Mouse (Mus musculus): ENCODE results near the gene Arhgef25. TPM values are rescaled to one million over a fixed set of nuclear protein-coding genes. Genes with fewer than 3 reads are reported as not detected.

Arhgef25 gene
- polyA plus RNA-seq, 1 experiment from 2014 or later: 52.2 TPM

- Histone ChIP-seq H3K36me3 (0 out of 2 replicates have a peak, but pooled peaks cover 4% of the 10 kb centered on the region), H3K27me3 (peaks cover 66% of the 10 kb centered on the region), H3K4me3 (no peak overlapping the region), H3K4me1 (peaks cover 41% of the 10 kb centered on the region), H3K9ac (no peak overlapping the region), H3K9me3 (replicated peaks) (no peaks in the 10 kb centered on the region), H3K27ac (no peak overlapping the region), H3K4me2 (replicated peaks) (no peak overlapping the region)
- ATAC-seq (ENCODE audit: low FRiP score): no peak
- 72% methylated on average over 6 of the region's 6 CpGs for WGBS
These were observed 8.3 kb downstream of the Arhgef25 start for GRCm38 (mm10) chr10:127181566-127181965.

GRCm38 (mm10) chr10:127180695-127181047 is 9.2 kb downstream of the Arhgef25 start:
- H3K9me3 ChIP-seq (replicated peaks): no peaks in the 10 kb centered on the region
- H3K27ac ChIP-seq: no peak overlapping the region
- ATAC-seq (ENCODE audit: low FRiP score): no peak
- H3K9ac ChIP-seq: no peak overlapping the region
- 0 out of 2 replicates have a peak overlapping the region, but pooled peaks have one; percentile 21 for H3K4me3 ChIP-seq
- no peak overlapping the region for H3K4me2 ChIP-seq (replicated peaks)
- 0 out of 2 replicates have a peak, but pooled peaks cover 2% of the 10 kb centered on the region for H3K36me3 ChIP-seq
- H3K4me1 ChIP-seq: peaks cover 41% of the 10 kb centered on the region
- peaks cover 74% of the 10 kb centered on the region for H3K27me3 ChIP-seq
- WGBS: 11% methylated on average over 3 of the region's 3 CpGs

- no peak for ATAC-seq (ENCODE audit: low FRiP score)
- Histone ChIP-seq H3K4me2 (replicated peaks) (peak within 1 kb of the TSS; percentile 44), H3K27ac (no peak within 1 kb of the TSS), H3K9me3 (replicated peaks) (no peaks in the 10 kb centered on the region), H3K36me3 (no peaks in the 10 kb centered on the region), H3K4me1 (peaks cover 37% of the 10 kb centered on the region), H3K27me3 (peaks cover 79% of the 10 kb centered on the region), H3K4me3 (peak within 1 kb of the TSS; percentile 21), H3K9ac (peak within 1 kb of the TSS; percentile 45)
- WGBS: 1% methylated on average over 34 of the region's 34 CpGs
These were observed 9.8 kb downstream of the Arhgef25 start, which contains the start of gene Slc26a10 for GRCm38 (mm10) chr10:127179871-127180694. Slc26a10 (minus strand) TSS chr10:127180645.

DNA sequence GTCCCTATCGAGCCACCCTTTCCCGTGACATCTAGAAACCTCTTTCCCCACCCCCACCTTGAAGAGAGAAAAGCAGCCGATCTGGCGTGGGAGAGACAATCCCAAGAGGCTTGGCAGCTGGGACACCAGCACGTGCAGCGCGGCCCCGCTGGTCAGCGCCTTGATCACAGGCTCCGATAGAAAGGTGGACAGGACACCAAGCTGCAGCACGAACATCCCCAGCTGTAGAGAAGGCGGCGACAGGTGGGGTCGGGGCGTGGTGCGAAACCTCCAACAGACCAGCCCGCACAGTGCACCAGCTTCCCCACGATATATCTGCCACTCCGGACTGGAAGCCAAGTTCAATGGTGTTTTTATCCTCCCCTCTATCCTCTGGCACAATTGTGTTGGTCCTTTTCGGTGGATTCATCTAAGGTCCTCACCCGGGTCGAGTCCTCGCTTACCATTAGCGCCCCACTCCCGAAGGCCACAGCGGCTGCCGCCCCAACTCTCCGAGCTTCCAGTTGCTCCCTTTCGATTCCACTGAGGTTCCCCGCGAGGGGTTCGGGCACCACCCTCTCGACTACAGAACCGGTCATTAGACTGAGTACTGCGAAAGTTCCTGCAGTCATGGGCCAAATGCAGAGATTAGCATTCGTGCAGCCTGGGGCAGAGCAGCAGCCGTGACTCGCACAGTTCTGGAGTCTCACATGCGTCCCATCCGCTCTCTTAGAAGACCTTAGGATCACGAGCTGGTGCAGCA is 11.4 kb downstream of the Arhgef25 start:
- Histone ChIP-seq H3K9me3 (replicated peaks) (no peaks in the 10 kb centered on the region), H3K36me3 (0 out of 2 replicates have a peak, but pooled peaks cover 6% of the 10 kb centered on the region), H3K27ac (no peak overlapping the region), H3K27me3 (peaks cover 84% of the 10 kb centered on the region), H3K4me3 (peak overlapping the region; percentile 20), H3K9ac (no peak overlapping the region), H3K4me2 (replicated peaks) (peak overlapping the region; percentile 46), H3K4me1 (peaks cover 24% of the 10 kb centered on the region)
- 4% methylated on average over 41 of the region's 41 CpGs for WGBS
- ATAC-seq (ENCODE audit: low FRiP score): no peak

- Histone ChIP-seq H3K27ac (no peak overlapping the region), H3K9ac (no peak overlapping the region), H3K4me3 (peak overlapping the region; percentile 20), H3K36me3 (0 out of 2 replicates have a peak, but pooled peaks cover 6% of the 10 kb centered on the region), H3K4me1 (peaks cover 23% of the 10 kb centered on the region), H3K27me3 (peaks cover 88% of the 10 kb centered on the region), H3K9me3 (replicated peaks) (no peaks in the 10 kb centered on the region), H3K4me2 (replicated peaks) (peak overlapping the region; percentile 46)
- 1% methylated on average over 23 of the region's 23 CpGs for WGBS
- peak; percentile 48 for ATAC-seq (ENCODE audit: low FRiP score)
These were observed 12.2 kb downstream of the Arhgef25 start for GRCm38 (mm10) chr10:127177719-127178118.

- no peaks in the 10 kb centered on the region for H3K9me3 ChIP-seq (replicated peaks)
- H3K27me3 ChIP-seq: peaks cover 89% of the 10 kb centered on the region
- ATAC-seq (ENCODE audit: low FRiP score): no peak
- 0 out of 2 replicates have a peak, but pooled peaks cover 6% of the 10 kb centered on the region for H3K36me3 ChIP-seq
- H3K9ac ChIP-seq: no peak overlapping the region
- H3K27ac ChIP-seq: no peak overlapping the region
- H3K4me1 ChIP-seq: peaks cover 23% of the 10 kb centered on the region
- H3K4me3 ChIP-seq: no peak overlapping the region; the same call in 1 of the 2 replicates
- H3K4me2 ChIP-seq (replicated peaks): peak overlapping the region; percentile 46; the same call in 1 of the 2 replicates
- 17% methylated on average over 9 of the region's 9 CpGs for WGBS
These were observed 12.6 kb downstream of the Arhgef25 start for GRCm38 (mm10) chr10:127177235-127177634.

GRCm38 (mm10) chr10:127176756-127177155 is 13.1 kb downstream of the Arhgef25 start:
- Histone ChIP-seq H3K4me3 (no peak overlapping the region), H3K4me1 (peaks cover 23% of the 10 kb centered on the region), H3K27ac (no peak overlapping the region), H3K9me3 (replicated peaks) (no peaks in the 10 kb centered on the region), H3K27me3 (peaks cover 90% of the 10 kb centered on the region), H3K4me2 (replicated peaks) (0 out of 2 replicates have a peak overlapping the region, but pooled peaks have one; percentile 6), H3K36me3 (0 out of 2 replicates have a peak, but pooled peaks cover 6% of the 10 kb centered on the region), H3K9ac (no peak overlapping the region)
- no peak for ATAC-seq (ENCODE audit: low FRiP score)
- WGBS: 8% methylated on average over 7 of the region's 7 CpGs

GRCm38 (mm10) chr10:127176228-127176627 is 13.7 kb downstream of the Arhgef25 start:
- Histone ChIP-seq H3K36me3 (0 out of 2 replicates have a peak, but pooled peaks cover 6% of the 10 kb centered on the region), H3K27me3 (peaks cover 90% of the 10 kb centered on the region), H3K4me3 (no peak overlapping the region), H3K9me3 (replicated peaks) (no peaks in the 10 kb centered on the region), H3K27ac (no peak overlapping the region), H3K4me1 (peaks cover 23% of the 10 kb centered on the region), H3K9ac (no peak overlapping the region), H3K4me2 (replicated peaks) (no peak overlapping the region)
- ATAC-seq (ENCODE audit: low FRiP score): no peak
- WGBS: 53% methylated on average over 3 of the region's 3 CpGs

GRCm38 (mm10) chr10:127174170-127174569 is 15.7 kb downstream of the Arhgef25 start:
- H3K9ac ChIP-seq: no peak overlapping the region
- peaks cover 90% of the 10 kb centered on the region for H3K27me3 ChIP-seq
- peaks cover 20% of the 10 kb centered on the region for H3K4me1 ChIP-seq
- H3K9me3 ChIP-seq (replicated peaks): no peaks in the 10 kb centered on the region
- H3K36me3 ChIP-seq: 0 out of 2 replicates have a peak, but pooled peaks cover 6% of the 10 kb centered on the region
- H3K4me3 ChIP-seq: no peak overlapping the region
- ATAC-seq (ENCODE audit: low FRiP score): no peak
- no peak overlapping the region for H3K27ac ChIP-seq
- no peak overlapping the region for H3K4me2 ChIP-seq (replicated peaks)
- WGBS: 85% methylated on average over 7 of the region's 7 CpGs

DNA sequence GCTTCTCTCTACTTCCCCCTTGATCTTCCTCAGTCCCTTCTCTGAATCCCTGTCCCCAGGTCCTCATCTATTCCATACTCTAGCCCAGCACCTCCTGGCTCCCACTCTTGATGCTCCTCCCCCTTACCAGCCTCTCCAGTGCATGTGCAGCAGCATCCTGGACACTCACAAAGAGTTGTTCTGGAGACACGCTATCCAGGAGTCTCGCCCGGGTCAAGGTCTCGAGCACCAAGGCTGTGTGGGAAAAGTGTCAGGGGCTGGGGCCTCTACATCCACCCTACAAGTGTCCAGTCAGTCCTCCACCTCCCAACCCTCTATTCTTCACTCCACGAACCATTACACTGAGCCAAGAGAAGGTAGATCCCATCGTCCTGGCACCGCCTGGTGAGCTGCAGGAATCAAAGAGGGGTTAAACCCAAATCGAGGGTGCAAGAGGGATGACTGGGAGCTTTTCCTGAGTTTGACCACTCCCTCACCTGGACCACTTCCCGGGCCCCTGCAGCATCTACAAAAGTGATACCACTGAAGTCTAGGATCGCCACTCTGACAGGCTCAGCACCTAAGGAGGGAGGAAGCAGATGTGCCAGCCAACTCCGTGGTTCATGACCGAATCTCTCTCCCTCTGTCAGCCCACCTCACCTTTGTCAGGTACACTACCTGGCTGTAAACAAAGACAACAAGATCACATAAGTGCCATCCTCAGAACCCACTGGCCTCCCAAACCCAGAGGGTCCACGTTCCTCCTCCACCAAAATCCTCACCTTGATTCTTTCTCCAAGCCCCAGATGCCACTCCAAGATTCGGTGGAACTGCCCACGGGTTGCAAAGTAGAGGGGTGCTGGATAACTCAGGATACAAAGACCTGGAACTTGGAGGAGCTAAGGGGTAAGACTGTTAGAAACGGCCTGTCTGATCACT is 16.5 kb downstream of the Arhgef25 start:
- WGBS: 84% methylated on average over 16 of the region's 16 CpGs
- no peak overlapping the region for H3K4me2 ChIP-seq (replicated peaks)
- 0 out of 2 replicates have a peak, but pooled peaks cover 6% of the 10 kb centered on the region for H3K36me3 ChIP-seq
- H3K4me3 ChIP-seq: no peak overlapping the region
- ATAC-seq (ENCODE audit: low FRiP score): no peak
- H3K27ac ChIP-seq: no peak overlapping the region
- peaks cover 16% of the 10 kb centered on the region for H3K4me1 ChIP-seq
- peaks cover 90% of the 10 kb centered on the region for H3K27me3 ChIP-seq
- H3K9me3 ChIP-seq (replicated peaks): no peaks in the 10 kb centered on the region
- H3K9ac ChIP-seq: no peak overlapping the region

DNA sequence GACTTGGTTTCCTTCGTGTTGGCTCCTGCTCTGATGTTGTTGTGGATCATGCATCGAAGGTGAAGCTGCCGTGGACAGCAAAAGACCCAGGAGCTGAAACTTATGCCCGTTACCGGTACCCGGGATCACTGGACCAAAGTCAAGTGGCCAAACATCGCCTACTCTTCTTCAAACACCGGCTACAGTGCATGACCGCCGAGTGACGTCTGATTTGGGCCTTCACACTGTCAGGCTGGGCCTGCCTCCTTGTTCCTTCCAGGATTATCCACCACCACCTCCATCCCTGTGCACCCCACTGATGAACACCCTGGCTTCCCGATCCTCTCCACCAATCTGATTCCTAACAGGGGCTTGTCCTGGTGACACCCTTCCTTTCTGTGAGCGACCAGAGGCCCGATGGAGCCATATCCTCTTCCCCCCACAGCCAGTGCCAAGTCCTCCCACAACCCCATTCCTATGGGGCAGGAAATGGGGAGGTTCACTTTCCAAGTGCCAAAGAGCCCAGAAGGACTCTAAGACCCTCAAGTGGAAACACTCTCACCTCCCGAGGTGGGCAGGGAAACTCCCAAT is 18.2 kb downstream of the Arhgef25 start:
- peaks cover 90% of the 10 kb centered on the region for H3K27me3 ChIP-seq
- H3K4me3 ChIP-seq: no peak overlapping the region
- ATAC-seq (ENCODE audit: low FRiP score): no peak
- WGBS: 83% methylated on average over 15 of the region's 15 CpGs
- H3K9ac ChIP-seq: no peak overlapping the region
- peaks cover 12% of the 10 kb centered on the region for H3K4me1 ChIP-seq
- no peak overlapping the region for H3K4me2 ChIP-seq (replicated peaks)
- H3K27ac ChIP-seq: no peak overlapping the region
- H3K9me3 ChIP-seq (replicated peaks): no peaks in the 10 kb centered on the region
- H3K36me3 ChIP-seq: 0 out of 2 replicates have a peak, but pooled peaks cover 6% of the 10 kb centered on the region

All from hindbrain, embryonic 12.5 days (tissue).